8 mouse cellular contexts compared by ENCODE assay signal in genomic region chr13:100832188-100832587, GRCm38 (mm10). TPM values are rescaled to one million over a fixed set of nuclear protein-coding genes. Genes with fewer than 3 reads are reported as not detected.
A peak's percentile ranks its signal among the peaks of the same experiment; 100 is the strongest.
DNase-seq lines count a peak whose midpoint lies in the region; ATAC-seq lines count a peak whose summit lies in the region.

No protein-coding gene starts in this region.

- H3K4me2 ChIP-seq in heart, embryonic 15.5 days = peak overlapping the region; percentile 77
- peak overlapping the region; percentile 81 for H3K4me2 ChIP-seq in midbrain, embryonic 12.5 days (replicated peaks)

- ATAC-seq in heart, embryonic 15.5 days (replicated peaks; ENCODE audit: insufficient number of reproducible peaks, insufficient read depth, low FRiP score, low read depth) = no peak
- no peak for ATAC-seq in midbrain, embryonic 12.5 days (ENCODE audit: low FRiP score, low read depth)

- no peaks in the 10 kb centered on the region for H3K9me3 ChIP-seq in heart, embryonic 15.5 days (replicated peaks)
- H3K9me3 ChIP-seq in hindbrain, embryonic 10.5 days = no peaks in the 10 kb centered on the region
- no peaks in the 10 kb centered on the region for H3K9me3 ChIP-seq in midbrain, embryonic 12.5 days

- 3% methylated on average over 8 of the region's 8 CpGs for WGBS in heart, embryonic 15.5 days
- WGBS in hindbrain, embryonic 10.5 days = 12% methylated on average over 8 of the region's 8 CpGs
- WGBS in midbrain, embryonic 12.5 days = 11% methylated on average over 8 of the region's 8 CpGs

- no peak for DNase-seq in heart, postnatal 36 days
- DNase-seq in Muller cell, postnatal 12 days (ENCODE audit: inconsistent ontology term) = peak; percentile 11
- no peak for DNase-seq in hindbrain, embryonic 10.5 days (ENCODE audit: low spot score)
- DNase-seq in thymus, postnatal 10 days (ENCODE audit: low spot score in 2 of 2) = no peak
- DNase-seq in cerebellum, postnatal 4 days (ENCODE audit: low spot score in 2 of 2) = no peak
- no peak for DNase-seq in layer of hippocampus, adult 9-10 months (ENCODE audit: low spot score)

- H3K4me1 ChIP-seq in heart, embryonic 15.5 days (replicated peaks) = peaks cover 20% of the 10 kb centered on the region
- peaks cover 17% of the 10 kb centered on the region for H3K4me1 ChIP-seq in hindbrain, embryonic 10.5 days (replicated peaks)
- peaks cover 16% of the 10 kb centered on the region for H3K4me1 ChIP-seq in midbrain, embryonic 12.5 days

- H3K27me3 ChIP-seq in heart, embryonic 15.5 days = no peaks in the 10 kb centered on the region
- no peaks in the 10 kb centered on the region for H3K27me3 ChIP-seq in hindbrain, embryonic 10.5 days (ENCODE audit: insufficient read depth, poor library complexity, severe bottlenecking)
- H3K27me3 ChIP-seq in midbrain, embryonic 12.5 days = no peaks in the 10 kb centered on the region; the same call in 1 of the 2 replicates

- peak overlapping the region; percentile 88 for H3K4me3 ChIP-seq in heart, embryonic 15.5 days
- peak overlapping the region; percentile 98 for H3K4me3 ChIP-seq in hindbrain, embryonic 10.5 days
- peak overlapping the region; percentile 97 for H3K4me3 ChIP-seq in midbrain, embryonic 12.5 days

- peak overlapping the region; percentile 95 for H3K27ac ChIP-seq in heart, embryonic 15.5 days
- H3K27ac ChIP-seq in hindbrain, embryonic 10.5 days = peak overlapping the region; percentile 96; the same call in 1 of the 2 replicates
- H3K27ac ChIP-seq in midbrain, embryonic 12.5 days (replicated peaks) = no peak overlapping the region

- peak overlapping the region; percentile 79 for H3K9ac ChIP-seq in heart, embryonic 15.5 days
- peak overlapping the region; percentile 93 for H3K9ac ChIP-seq in midbrain, embryonic 12.5 days (replicated peaks)

- intact Hi-C loops in heart, postnatal 36 days (cut with DNase I) = loop anchor here (5.0 kb wide), 4 partner anchors 45 to 340 kb away; partner anchors contain the start of genes Ak6, Ccnb1, Cdk7 and Gtf2h2

- H3K36me3 ChIP-seq in heart, embryonic 15.5 days = peaks cover 9% of the 10 kb centered on the region; the same call in 1 of the 2 replicates
- H3K36me3 ChIP-seq in hindbrain, embryonic 10.5 days = peaks cover 15% of the 10 kb centered on the region
- peaks cover 8% of the 10 kb centered on the region; the same call in 1 of the 2 replicates for H3K36me3 ChIP-seq in midbrain, embryonic 12.5 days

RNA-seq across cellular contexts. Expression of gene Slc30a5, which starts 1.0 kb away (rescaled TPM):
- polyA plus RNA-seq in heart, embryonic 15.5 days (2015; fragmentation: Nextera tagmentation; extraction: Ambion mirVana) = 31.4 and 39.7 TPM in 2 replicates
- total RNA-seq in heart, postnatal 36 days (2021) = 10 to 100 TPM; 20.1 to 23.0 TPM
- polyA plus RNA-seq in hindbrain, embryonic 10.5 days (2016; fragmentation: Nextera tagmentation; extraction: Ambion mirVana) = 33.0 and 36.4 TPM in 2 replicates
- 40.9 and 43.2 TPM in 2 replicates for polyA plus RNA-seq in midbrain, embryonic 12.5 days (2016; fragmentation: Nextera tagmentation; extraction: Ambion mirVana)

RNA-seq across cellular contexts. Expression of gene Ccnb1, which starts 45.8 kb away (rescaled TPM):
- 159 and 183 TPM in 2 replicates for polyA plus RNA-seq in heart, embryonic 15.5 days (2015; fragmentation: Nextera tagmentation; extraction: Ambion mirVana)
- total RNA-seq in heart, postnatal 36 days (2021) = 1 to 10 TPM; 1.2 to 1.3 TPM
- polyA plus RNA-seq in hindbrain, embryonic 10.5 days (2016; fragmentation: Nextera tagmentation; extraction: Ambion mirVana) = 321 and 434 TPM in 2 replicates
- polyA plus RNA-seq in midbrain, embryonic 12.5 days (2016; fragmentation: Nextera tagmentation; extraction: Ambion mirVana) = 278 and 279 TPM in 2 replicates

RNA-seq across cellular contexts. Expression of gene Cenph, which starts 56.5 kb away (rescaled TPM):
- 14.0 and 15.6 TPM in 2 replicates for polyA plus RNA-seq in heart, embryonic 15.5 days (2015; fragmentation: Nextera tagmentation; extraction: Ambion mirVana)
- total RNA-seq in heart, postnatal 36 days (2021) = under 1 TPM in 1 of 2 experiments, not detected in 1; 0.31 TPM
- 51.5 and 57.8 TPM in 2 replicates for polyA plus RNA-seq in hindbrain, embryonic 10.5 days (2016; fragmentation: Nextera tagmentation; extraction: Ambion mirVana)
- 34.0 and 35.0 TPM in 2 replicates for polyA plus RNA-seq in midbrain, embryonic 12.5 days (2016; fragmentation: Nextera tagmentation; extraction: Ambion mirVana)
